12 mouse cellular contexts compared by ENCODE assay signal in genomic region chr5:118516066-118516465, GRCm38 (mm10). TPM values are rescaled to one million over a fixed set of nuclear protein-coding genes. Genes with fewer than 3 reads are reported as not detected.
DNase-seq lines count a peak whose midpoint lies in the region; ATAC-seq and TF ChIP-seq lines count a peak whose summit lies in the region.
"Had no signal": no experiment of that assay in that cellular context is flagged by ENCODE, and none has a peak within 500 bp of the region (broad histone marks: within the 10 kb centered on the region; RNA-seq: fewer than 3 reads in every experiment).

No protein-coding gene starts in this region.

- 75% methylated on average over 6 of the region's 6 CpGs for WGBS in forebrain, postnatal 0 days
- 85% methylated on average over 6 of the region's 6 CpGs for WGBS in forebrain, embryonic 13.5 days
- WGBS in limb, embryonic 13.5 days: 67% methylated on average over 6 of the region's 6 CpGs

- no peak for TF ChIP-seq CTCF in forebrain, postnatal 0 days (IDR thresholded peaks at IDR 0.05; ENCODE audit: low read depth)
- no peak for TF ChIP-seq CTCF in left cerebral cortex, adult 2 months (IDR thresholded peaks at IDR 0.05)

- H3K9ac ChIP-seq in forebrain, postnatal 0 days: no peak overlapping the region
- H3K9ac ChIP-seq in forebrain, embryonic 13.5 days: no peak overlapping the region
- no peak overlapping the region for H3K9ac ChIP-seq in limb, embryonic 13.5 days
- H3K9ac ChIP-seq: hindbrain, embryonic 14.5 days had no signal

- ATAC-seq in forebrain, postnatal 0 days: no peak
- ATAC-seq in forebrain, embryonic 13.5 days: no peak
- ATAC-seq in limb, embryonic 13.5 days (ENCODE audit: low FRiP score, low read depth): no peak
- ATAC-seq: midbrain, embryonic 16.5 days had no signal

- DNase-seq in forebrain, postnatal 0 days: peak; percentile 8
- DNase-seq in left cerebral cortex, adult 2 months (ENCODE audit: extremely low spot score in 1 of 2, low spot score in 2 of 2): no peak
- DNase-seq in left cerebral cortex, postnatal 25 days (ENCODE audit: low spot score in 2 of 2): no peak
- DNase-seq in NIH3T3 (ENCODE audit: low read depth): peak; percentile 53
- DNase-seq in layer of hippocampus, postnatal 10 days (ENCODE audit: low spot score in 2 of 2): no peak
- no peak for DNase-seq in embryo, embryonic 10 days (ENCODE audit: low spot score)
- DNase-seq: cerebellum, adult 9-10 months had no signal

- H3K4me1 ChIP-seq in forebrain, postnatal 0 days (ENCODE audit: insufficient read depth): peaks cover 20% of the 10 kb centered on the region
- peaks cover 35% of the 10 kb centered on the region for H3K4me1 ChIP-seq in forebrain, embryonic 13.5 days
- H3K4me1 ChIP-seq in limb, embryonic 13.5 days: peaks cover 69% of the 10 kb centered on the region

- H3K36me3 ChIP-seq in forebrain, postnatal 0 days (ENCODE audit: insufficient read depth): no peaks in the 10 kb centered on the region
- no peaks in the 10 kb centered on the region for H3K36me3 ChIP-seq in forebrain, embryonic 13.5 days (ENCODE audit: poor library complexity, severe bottlenecking)
- H3K36me3 ChIP-seq in limb, embryonic 13.5 days: no peaks in the 10 kb centered on the region

- no peak overlapping the region for H3K27ac ChIP-seq in forebrain, postnatal 0 days (ENCODE audit: low read depth, low read length)
- H3K27ac ChIP-seq in forebrain, embryonic 13.5 days: no peak overlapping the region
- H3K27ac ChIP-seq in left cerebral cortex, adult 2 months: peak overlapping the region; percentile 45; the same call in 1 of the 2 replicates
- H3K27ac ChIP-seq in limb, embryonic 13.5 days: peak overlapping the region; percentile 93
- H3K27ac ChIP-seq: hindbrain, embryonic 14.5 days; layer of hippocampus, adult 2 months had no signal

- intact Hi-C loops in left cerebral cortex, adult 2 months (cut with DNase I): no loop called here
- intact Hi-C loops in left cerebral cortex, postnatal 25 days (cut with DNase I): no loop called here

- H3K4me3 ChIP-seq in forebrain, postnatal 0 days (ENCODE audit: low read depth, low read length): no peak overlapping the region
- H3K4me3 ChIP-seq in forebrain, embryonic 13.5 days: no peak overlapping the region
- no peak overlapping the region for H3K4me3 ChIP-seq in left cerebral cortex, adult 2 months
- H3K4me3 ChIP-seq in limb, embryonic 13.5 days: no peak overlapping the region
- H3K4me3 ChIP-seq: layer of hippocampus, adult 2 months had no signal

- H3K9me3 ChIP-seq in forebrain, postnatal 0 days (ENCODE audit: low read length): no peaks in the 10 kb centered on the region
- no peaks in the 10 kb centered on the region for H3K9me3 ChIP-seq in forebrain, embryonic 13.5 days (replicated peaks)
- no peaks in the 10 kb centered on the region for H3K9me3 ChIP-seq in limb, embryonic 13.5 days

- no peaks in the 10 kb centered on the region for H3K27me3 ChIP-seq in forebrain, postnatal 0 days (ENCODE audit: insufficient read depth, low read length)
- peaks cover 29% of the 10 kb centered on the region for H3K27me3 ChIP-seq in forebrain, embryonic 13.5 days
- H3K27me3 ChIP-seq in limb, embryonic 13.5 days: no peaks in the 10 kb centered on the region

- H3K4me2 ChIP-seq in forebrain, postnatal 0 days (ENCODE audit: low read depth): no peak overlapping the region
- H3K4me2 ChIP-seq in forebrain, embryonic 13.5 days: no peak overlapping the region
- peak overlapping the region; percentile 65 for H3K4me2 ChIP-seq in limb, embryonic 13.5 days (replicated peaks)
- H3K4me2 ChIP-seq: hindbrain, embryonic 14.5 days had no signal

RNA-seq across cellular contexts. Expression of gene Med13l, which starts 44.4 kb away (rescaled TPM):
- total RNA-seq in forebrain, postnatal 0 days (2014; rRNA removed): 27.9 and 31.0 TPM in 2 replicates
- polyA plus RNA-seq in forebrain, postnatal 0 days (2015; fragmentation: Nextera tagmentation; extraction: Ambion mirVana): 9.1 and 12.5 TPM in 2 replicates
- polyA plus RNA-seq in forebrain, embryonic 13.5 days (2015; fragmentation: Nextera tagmentation; extraction: Ambion mirVana): 17.8 and 18.6 TPM in 2 replicates
- total RNA-seq in left cerebral cortex, adult 2 months (2021): 100 to 1,000 TPM; 118 to 123 TPM
- 100 to 1,000 TPM; 101 to 104 TPM for total RNA-seq in left cerebral cortex, postnatal 25 days (2021)
- 18.6 and 19.1 TPM in 2 replicates for polyA plus RNA-seq in limb, embryonic 13.5 days (2015; fragmentation: Nextera tagmentation; extraction: Ambion mirVana)
- 10 to 100 TPM; 63.1 to 64.4 TPM for total RNA-seq in layer of hippocampus, postnatal 10 days (2021)

Comparison
In these comparisons a context has a peak if more than half of its experiments do, and no peak if none do; other contexts are left out.
1. DNase-seq: peak in forebrain, postnatal 0 days (single experiment) and NIH3T3 (single experiment); none in left cerebral cortex, adult 2 months (0 of 2), left cerebral cortex, postnatal 25 days (0 of 2), layer of hippocampus, postnatal 10 days (0 of 2) and embryo, embryonic 10 days (single experiment).
2. H3K27ac ChIP-seq: peak in left cerebral cortex, adult 2 months (single experiment) and limb, embryonic 13.5 days (single experiment); none in forebrain, postnatal 0 days (single experiment) and forebrain, embryonic 13.5 days (single experiment).